Mouse (Mus musculus) spleen, adult 2 months (tissue): ENCODE data around the gene Gm7030.
"Not testable (repeated sequence)": the region's sequence is repeated elsewhere in the genome, so short reads cannot be mapped to it uniquely, and the experiment has no call there.

Source experiments
- CTCF ChIP-seq: fragments of 200-500 bp; IDR thresholded peaks from 2 replicates; pipeline ENCODE4 v1.5.1; 2011; ENCODE audit warnings: mild to moderate bottlenecking, inconsistent platforms; ENCODE audit not compliant: insufficient read depth, insufficient read length, insufficient replicate concordance; ENCODE audit errors: extremely low read depth
- POLR2A ChIP-seq: fragments of 200-500 bp; IDR thresholded peaks from 2 replicates; pipeline ENCODE4 v1.6.1; 2011; ENCODE audit warnings: low read depth, low read length, inconsistent platforms

- peak; percentile 5; the same call in 1 of the 2 replicates for TF ChIP-seq CTCF
- not testable (repeated sequence) for TF ChIP-seq POLR2A
Observed at GRCm38 (mm10) chr17:36110641-36111509, 18.4 kb downstream of the Gm7030 start.
